ENCODE assay signal across 16 mouse cellular contexts in the genomic region with DNA sequence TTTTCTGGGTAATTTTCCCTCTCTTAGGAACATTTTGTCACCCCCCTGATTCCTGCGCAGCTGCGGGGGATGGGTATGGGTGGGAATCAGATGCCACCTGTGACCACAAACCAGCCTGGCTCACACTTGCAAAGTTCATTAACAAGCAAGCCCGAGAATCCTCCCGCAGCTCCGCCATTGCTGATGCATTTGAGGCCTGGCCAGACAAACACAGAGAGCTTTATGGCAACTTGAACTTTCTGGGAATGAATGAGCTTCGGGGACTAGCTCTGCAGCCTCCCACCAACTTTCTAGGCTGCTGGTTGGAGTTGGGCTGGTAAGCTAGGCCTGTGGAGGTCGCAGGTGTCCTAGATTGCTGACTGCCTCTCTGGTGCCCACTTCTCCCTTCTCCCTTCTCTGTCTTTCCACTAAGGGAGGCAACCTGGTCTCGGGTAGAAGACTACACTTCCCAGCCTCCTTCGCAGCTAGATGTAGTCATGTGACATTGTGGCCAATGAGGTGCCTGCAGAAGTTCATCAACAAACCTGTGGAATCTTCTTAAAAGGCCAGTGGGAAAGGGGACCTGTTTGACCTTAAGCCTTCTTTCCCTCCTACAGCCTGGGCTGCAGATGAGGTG.
DNase-seq lines count a peak whose midpoint lies in the region; ATAC-seq and TF ChIP-seq lines count a peak whose summit lies in the region.
"Had no signal": no experiment of that assay in that cellular context is flagged by ENCODE, and none has a peak within 500 bp of the region (broad histone marks: within the 10 kb centered on the region; RNA-seq: fewer than 3 reads in every experiment).

No protein-coding gene starts in this region.

- H3K4me3 ChIP-seq in midbrain, embryonic 10.5 days, result no peak overlapping the region
- H3K4me3 ChIP-seq in midbrain, postnatal 0 days (ENCODE audit: low read depth, low read length), result no peak overlapping the region
- no peak overlapping the region for H3K4me3 ChIP-seq in forebrain, embryonic 14.5 days (ENCODE audit: low read depth, low read length)
- H3K4me3 ChIP-seq in hindbrain, embryonic 16.5 days (ENCODE audit: low read length), result no peak overlapping the region
- no peak overlapping the region for H3K4me3 ChIP-seq in neural tube, embryonic 14.5 days (ENCODE audit: low read depth, low read length)
- H3K4me3 ChIP-seq: limb, embryonic 13.5 days; myocyte had no signal

- H3K9me3 ChIP-seq in midbrain, embryonic 10.5 days (replicated peaks), result peaks cover 44% of the 10 kb centered on the region
- peaks cover 13% of the 10 kb centered on the region for H3K9me3 ChIP-seq in midbrain, postnatal 0 days (ENCODE audit: low read length)
- peaks cover 24% of the 10 kb centered on the region for H3K9me3 ChIP-seq in forebrain, embryonic 14.5 days (replicated peaks; ENCODE audit: control insufficient read depth, low read length)
- H3K9me3 ChIP-seq in hindbrain, embryonic 16.5 days (ENCODE audit: control insufficient read depth, low read length), result peaks cover 31% of the 10 kb centered on the region
- peaks cover 4% of the 10 kb centered on the region; the same call in 1 of the 2 replicates for H3K9me3 ChIP-seq in neural tube, embryonic 14.5 days (ENCODE audit: control insufficient read depth, low read length)

- H3K4me2 ChIP-seq in midbrain, postnatal 0 days (ENCODE audit: low read depth, low read length, poor library complexity, severe bottlenecking), result no peak overlapping the region
- peak overlapping the region; percentile 37 for H3K4me2 ChIP-seq in forebrain, embryonic 14.5 days (ENCODE audit: low read length)
- peak overlapping the region; percentile 31 for H3K4me2 ChIP-seq in hindbrain, embryonic 16.5 days (ENCODE audit: low read length)
- H3K4me2 ChIP-seq in neural tube, embryonic 14.5 days (ENCODE audit: low read depth, low read length), result no peak overlapping the region
- H3K4me2 ChIP-seq: limb, embryonic 13.5 days had no signal

- no peaks in the 10 kb centered on the region for H3K36me3 ChIP-seq in midbrain, embryonic 10.5 days
- H3K36me3 ChIP-seq in midbrain, postnatal 0 days (ENCODE audit: insufficient read depth, low read length), result no peaks in the 10 kb centered on the region
- H3K36me3 ChIP-seq in forebrain, embryonic 14.5 days (ENCODE audit: control insufficient read depth, insufficient read depth, low read length), result no peaks in the 10 kb centered on the region
- H3K36me3 ChIP-seq in hindbrain, embryonic 16.5 days (ENCODE audit: control insufficient read depth, insufficient read depth, low read length), result no peaks in the 10 kb centered on the region; the same call in 1 of the 2 replicates
- H3K36me3 ChIP-seq in neural tube, embryonic 14.5 days (ENCODE audit: control insufficient read depth, insufficient read depth, low read length), result no peaks in the 10 kb centered on the region
- H3K36me3 ChIP-seq: G1E; limb, embryonic 13.5 days had no signal

- TF ChIP-seq CTCF in midbrain, postnatal 0 days (IDR thresholded peaks at IDR 0.05), result no peak

- no peak for DNase-seq in midbrain, embryonic 10.5 days (ENCODE audit: low spot score)
- DNase-seq in midbrain, postnatal 0 days (ENCODE audit: low spot score), result no peak
- DNase-seq in forebrain, embryonic 14.5 days (ENCODE audit: low spot score), result peak; percentile 75
- DNase-seq in testis, postnatal 10 days (ENCODE audit: low spot score), result no peak
- no peak for DNase-seq in right cerebral cortex, postnatal 4 days
- DNase-seq in urinary bladder, adult 2 months (ENCODE audit: low spot score), result no peak
- DNase-seq: cerebellum, adult 11-12 months; heart, adult 11 months; layer of hippocampus, postnatal 36 days had no signal

- peaks cover 7% of the 10 kb centered on the region; the same call in 1 of the 2 replicates for H3K4me1 ChIP-seq in midbrain, embryonic 10.5 days
- no peaks in the 10 kb centered on the region for H3K4me1 ChIP-seq in midbrain, postnatal 0 days (ENCODE audit: insufficient read depth, low read length)
- H3K4me1 ChIP-seq in forebrain, embryonic 14.5 days (ENCODE audit: control insufficient read depth, insufficient read depth, low read length), result peaks cover 15% of the 10 kb centered on the region
- peaks cover 12% of the 10 kb centered on the region for H3K4me1 ChIP-seq in hindbrain, embryonic 16.5 days (ENCODE audit: control insufficient read depth, insufficient read depth, low read depth, low read length)
- H3K4me1 ChIP-seq in neural tube, embryonic 14.5 days (ENCODE audit: control insufficient read depth, insufficient read depth, low read length), result peaks cover 10% of the 10 kb centered on the region

- WGBS in midbrain, embryonic 10.5 days, result 67% methylated on average over 9 of the region's 9 CpGs
- WGBS in midbrain, postnatal 0 days, result 42% methylated on average over 9 of the region's 9 CpGs
- 9% methylated on average over 9 of the region's 9 CpGs for WGBS in forebrain, embryonic 14.5 days
- 37% methylated on average over 9 of the region's 9 CpGs for WGBS in hindbrain, embryonic 16.5 days
- WGBS in neural tube, embryonic 14.5 days, result 42% methylated on average over 9 of the region's 9 CpGs

- H3K27me3 ChIP-seq in midbrain, embryonic 10.5 days (ENCODE audit: low read depth, poor library complexity, severe bottlenecking), result no peaks in the 10 kb centered on the region
- no peaks in the 10 kb centered on the region for H3K27me3 ChIP-seq in midbrain, postnatal 0 days (ENCODE audit: insufficient read depth, low read length)
- H3K27me3 ChIP-seq in forebrain, embryonic 14.5 days (replicated peaks; ENCODE audit: control insufficient read depth, insufficient read depth, low read length), result no peaks in the 10 kb centered on the region
- no peaks in the 10 kb centered on the region for H3K27me3 ChIP-seq in hindbrain, embryonic 16.5 days (replicated peaks; ENCODE audit: control insufficient read depth, insufficient read depth, low read length)
- H3K27me3 ChIP-seq in neural tube, embryonic 14.5 days (ENCODE audit: control insufficient read depth, insufficient read depth, low read length), result no peaks in the 10 kb centered on the region
- H3K27me3 ChIP-seq: limb, embryonic 13.5 days had no signal

- H3K9ac ChIP-seq in midbrain, postnatal 0 days (replicated peaks; ENCODE audit: low read length, poor library complexity, severe bottlenecking), result no peak overlapping the region
- H3K9ac ChIP-seq in forebrain, embryonic 14.5 days (ENCODE audit: low read length), result 0 out of 2 replicates have a peak overlapping the region, but pooled peaks have one; percentile 10
- no peak overlapping the region; the same call in 1 of the 2 replicates for H3K9ac ChIP-seq in hindbrain, embryonic 16.5 days (ENCODE audit: low read depth, low read length)
- no peak overlapping the region for H3K9ac ChIP-seq in neural tube, embryonic 14.5 days (replicated peaks; ENCODE audit: low read depth, low read length)
- H3K9ac ChIP-seq: limb, embryonic 13.5 days had no signal

- no peak for ATAC-seq in midbrain, postnatal 0 days (ENCODE audit: low FRiP score)
- ATAC-seq in forebrain, embryonic 14.5 days, result peak; percentile 80
- ATAC-seq in hindbrain, embryonic 16.5 days, result peak; percentile 54
- peak; percentile 60 for ATAC-seq in neural tube, embryonic 14.5 days (ENCODE audit: low read depth)
- ATAC-seq: activated CD4-positive, CD25-positive, alpha-beta regulatory T cell, adult 4 months had no signal

- H3K27ac ChIP-seq in midbrain, embryonic 10.5 days (replicated peaks), result peak overlapping the region; percentile 33; the same call in 1 of the 2 replicates
- H3K27ac ChIP-seq in midbrain, postnatal 0 days (ENCODE audit: low read depth, low read length), result no peak overlapping the region
- H3K27ac ChIP-seq in forebrain, embryonic 14.5 days (ENCODE audit: low read depth, low read length), result peak overlapping the region; percentile 91
- peak overlapping the region; percentile 77 for H3K27ac ChIP-seq in hindbrain, embryonic 16.5 days (ENCODE audit: low read depth, low read length)
- H3K27ac ChIP-seq in neural tube, embryonic 14.5 days (ENCODE audit: low read depth, low read length), result no peak overlapping the region
- H3K27ac ChIP-seq: limb, embryonic 13.5 days; macrophage had no signal

Comparison
In these comparisons a context has a peak if more than half of its experiments do, and no peak if none do; other contexts are left out.
1. H3K27ac ChIP-seq: peak in midbrain, embryonic 10.5 days (single experiment), forebrain, embryonic 14.5 days (single experiment) and hindbrain, embryonic 16.5 days (single experiment); none in midbrain, postnatal 0 days (single experiment) and neural tube, embryonic 14.5 days (single experiment).
2. H3K4me2 ChIP-seq: peak in forebrain, embryonic 14.5 days (single experiment) and hindbrain, embryonic 16.5 days (single experiment); none in midbrain, postnatal 0 days (single experiment) and neural tube, embryonic 14.5 days (single experiment).